Mouse (Mus musculus): ENCODE results near the gene Tmem207. TPM values are rescaled to one million over a fixed set of nuclear protein-coding genes. Genes with fewer than 3 reads are reported as not detected.

Gene Tmem207
- polyA plus RNA-seq, 1 experiment from 2014 or later = not detected

DNA sequence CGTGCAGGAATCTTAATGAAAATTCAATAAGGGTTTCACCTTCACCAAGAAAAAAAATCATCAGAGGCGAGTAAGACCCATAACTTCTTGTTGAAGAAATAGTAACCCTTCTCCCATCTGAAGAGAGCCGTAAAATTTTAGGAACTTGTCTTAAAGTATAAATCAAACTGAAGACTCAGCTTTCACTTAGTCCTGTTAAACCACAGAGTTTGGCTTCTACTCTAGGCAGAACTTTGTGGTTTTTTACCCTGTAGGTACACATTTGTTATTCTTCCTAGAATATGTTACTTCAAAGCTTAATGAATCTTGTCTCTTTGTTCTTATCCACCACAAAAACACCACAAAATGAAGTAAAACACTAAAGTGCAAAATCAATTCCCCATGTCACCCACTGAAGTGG, 25.7 kb upstream of the Tmem207 start:
- Histone ChIP-seq H3K27me3 (replicated peaks; ENCODE audit: control insufficient read depth, insufficient read depth, low read length) (no peaks in the 10 kb centered on the region), H3K36me3 (ENCODE audit: control insufficient read depth, insufficient read depth) (no peaks in the 10 kb centered on the region), H3K4me2 (replicated peaks; ENCODE audit: low read depth) (no peak overlapping the region), H3K9ac (ENCODE audit: low read depth, low read length) (no peak overlapping the region), H3K4me1 (replicated peaks; ENCODE audit: control insufficient read depth, insufficient read depth, low read length) (no peaks in the 10 kb centered on the region), H3K4me3 (ENCODE audit: low read depth, low read length) (no peak overlapping the region), H3K9me3 (ENCODE audit: control insufficient read depth) (no peaks in the 10 kb centered on the region), H3K27ac (ENCODE audit: low read depth, low read length) (no peak overlapping the region)
- no peak for ATAC-seq
- TF ChIP-seq CTCF (IDR thresholded peaks at IDR 0.05; ENCODE audit: low read depth) = no peak
- WGBS = 74% methylated on average over 3 of the region's 3 CpGs

GRCm38 (mm10) chr16:26549221-26549620, 22.7 kb upstream of the Tmem207 start:
- H3K4me2 ChIP-seq (replicated peaks; ENCODE audit: low read depth) = no peak overlapping the region
- no peak overlapping the region for H3K9ac ChIP-seq (ENCODE audit: low read depth, low read length)
- no peaks in the 10 kb centered on the region for H3K4me1 ChIP-seq (replicated peaks; ENCODE audit: control insufficient read depth, insufficient read depth, low read length)
- H3K4me3 ChIP-seq (ENCODE audit: low read depth, low read length) = no peak overlapping the region
- H3K36me3 ChIP-seq (ENCODE audit: control insufficient read depth, insufficient read depth) = no peaks in the 10 kb centered on the region
- no peak overlapping the region for H3K27ac ChIP-seq (ENCODE audit: low read depth, low read length)
- WGBS = 94% methylated on average over 2 of the region's 2 CpGs
- H3K27me3 ChIP-seq (replicated peaks; ENCODE audit: control insufficient read depth, insufficient read depth, low read length) = no peaks in the 10 kb centered on the region
- ATAC-seq = no peak
- no peak for TF ChIP-seq CTCF (IDR thresholded peaks at IDR 0.05; ENCODE audit: low read depth)
- no peaks in the 10 kb centered on the region for H3K9me3 ChIP-seq (ENCODE audit: control insufficient read depth)

DNA sequence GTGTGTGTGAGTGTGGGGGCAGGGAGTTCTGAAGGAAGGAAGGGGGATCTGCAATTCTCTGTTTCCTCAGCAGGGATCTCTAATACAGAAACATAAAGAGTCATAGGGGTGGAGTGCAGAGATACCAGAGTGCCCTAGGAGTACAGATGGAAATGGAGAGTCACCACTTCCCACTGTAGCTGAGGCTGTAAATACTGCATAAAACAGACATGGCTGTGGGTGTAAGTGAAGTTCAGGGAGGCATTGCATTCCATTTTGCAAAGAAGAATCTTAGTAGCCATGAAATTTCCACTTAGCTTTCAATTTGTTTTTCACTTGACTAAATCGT, 20.3 kb upstream of the Tmem207 start:
- WGBS = 67% methylated on average over 1 of the region's 1 CpGs
- ATAC-seq = no peak
- no peaks in the 10 kb centered on the region for H3K36me3 ChIP-seq (ENCODE audit: control insufficient read depth, insufficient read depth)

GRCm38 (mm10) chr16:26546170-26546878, 19.8 kb upstream of the Tmem207 start:
- no peaks in the 10 kb centered on the region for H3K27me3 ChIP-seq (replicated peaks; ENCODE audit: control insufficient read depth, insufficient read depth, low read length)
- TF ChIP-seq CTCF (IDR thresholded peaks at IDR 0.05; ENCODE audit: low read depth) = no peak
- no peaks in the 10 kb centered on the region for H3K4me1 ChIP-seq (replicated peaks; ENCODE audit: control insufficient read depth, insufficient read depth, low read length)
- H3K9ac ChIP-seq (ENCODE audit: low read depth, low read length) = no peak overlapping the region
- H3K4me2 ChIP-seq (replicated peaks; ENCODE audit: low read depth) = no peak overlapping the region
- H3K36me3 ChIP-seq (ENCODE audit: control insufficient read depth, insufficient read depth) = no peaks in the 10 kb centered on the region
- H3K4me3 ChIP-seq (ENCODE audit: low read depth, low read length) = no peak overlapping the region
- H3K27ac ChIP-seq (ENCODE audit: low read depth, low read length) = no peak overlapping the region
- ATAC-seq = no peak
- 15% methylated on average over 7 of the region's 7 CpGs for WGBS
- H3K9me3 ChIP-seq (ENCODE audit: control insufficient read depth) = no peaks in the 10 kb centered on the region

More for the DNA sequence above, 20.3 kb upstream of the Tmem207 start:
- no peaks in the 10 kb centered on the region for H3K9me3 ChIP-seq (ENCODE audit: control insufficient read depth)
- H3K27me3 ChIP-seq (replicated peaks; ENCODE audit: control insufficient read depth, insufficient read depth, low read length) = no peaks in the 10 kb centered on the region
- no peaks in the 10 kb centered on the region for H3K4me1 ChIP-seq (replicated peaks; ENCODE audit: control insufficient read depth, insufficient read depth, low read length)
- H3K9ac ChIP-seq (ENCODE audit: low read depth, low read length) = no peak overlapping the region
- H3K4me3 ChIP-seq (ENCODE audit: low read depth, low read length) = no peak overlapping the region
- TF ChIP-seq CTCF (IDR thresholded peaks at IDR 0.05; ENCODE audit: low read depth) = no peak
- no peak overlapping the region for H3K27ac ChIP-seq (ENCODE audit: low read depth, low read length)
- H3K4me2 ChIP-seq (replicated peaks; ENCODE audit: low read depth) = no peak overlapping the region

DNA sequence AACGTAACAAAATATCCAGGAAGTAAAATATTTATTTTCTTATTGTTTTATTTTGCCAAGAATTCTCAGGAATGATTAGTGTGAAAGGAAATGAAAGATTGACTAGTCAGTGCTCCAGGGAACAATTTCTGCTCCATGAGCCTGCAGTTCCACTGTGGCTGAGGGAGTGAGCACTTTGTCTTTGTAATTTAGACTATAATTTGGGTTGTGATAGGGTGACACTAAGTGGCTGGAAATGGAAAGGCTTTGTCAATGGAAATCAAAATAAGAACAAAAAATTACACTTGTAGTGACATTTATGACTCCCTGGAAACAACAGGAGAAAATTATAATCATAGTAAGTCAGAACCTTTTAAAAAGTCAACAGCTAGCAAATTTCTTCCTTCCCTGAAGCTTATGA, 5.7 kb upstream of the Tmem207 start:
- TF ChIP-seq CTCF (IDR thresholded peaks at IDR 0.05; ENCODE audit: low read depth) = no peak
- no peaks in the 10 kb centered on the region for H3K9me3 ChIP-seq (ENCODE audit: control insufficient read depth)

DNA sequence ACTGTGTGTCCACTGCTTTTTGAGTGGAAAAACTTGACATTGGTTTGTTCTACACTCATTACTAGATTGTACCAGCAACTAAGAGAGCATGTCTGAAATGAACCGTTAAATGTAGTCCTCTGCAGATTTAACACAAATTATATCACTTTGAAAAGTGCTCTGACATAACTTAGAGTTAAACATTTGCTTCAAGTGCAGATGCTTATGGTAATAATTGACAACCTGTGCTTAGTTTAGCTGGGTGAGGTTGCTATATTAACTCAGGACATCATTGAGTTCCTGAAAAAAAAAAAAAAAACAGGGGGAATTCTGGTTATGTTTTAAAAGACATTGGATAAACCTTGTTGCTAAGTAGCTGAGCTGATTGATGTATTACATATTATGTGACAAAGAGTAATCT, 3.9 kb upstream of the Tmem207 start:
- no peak for ATAC-seq
- Histone ChIP-seq H3K27ac (ENCODE audit: low read depth, low read length) (no peak overlapping the region), H3K4me1 (replicated peaks; ENCODE audit: control insufficient read depth, insufficient read depth, low read length) (no peaks in the 10 kb centered on the region), H3K4me2 (replicated peaks; ENCODE audit: low read depth) (no peak overlapping the region), H3K4me3 (ENCODE audit: low read depth, low read length) (no peak overlapping the region), H3K9me3 (ENCODE audit: control insufficient read depth) (no peaks in the 10 kb centered on the region), H3K36me3 (ENCODE audit: control insufficient read depth, insufficient read depth) (no peaks in the 10 kb centered on the region), H3K27me3 (replicated peaks; ENCODE audit: control insufficient read depth, insufficient read depth, low read length) (no peaks in the 10 kb centered on the region), H3K9ac (ENCODE audit: low read depth, low read length) (no peak overlapping the region)
- no peak for TF ChIP-seq CTCF (IDR thresholded peaks at IDR 0.05; ENCODE audit: low read depth)
- 55% methylated on average over 1 of the region's 1 CpGs for WGBS

More for the DNA sequence above, 5.7 kb upstream of the Tmem207 start:
- H3K4me1 ChIP-seq (replicated peaks; ENCODE audit: control insufficient read depth, insufficient read depth, low read length) = no peaks in the 10 kb centered on the region
- no peak overlapping the region for H3K27ac ChIP-seq (ENCODE audit: low read depth, low read length)
- no peaks in the 10 kb centered on the region for H3K27me3 ChIP-seq (replicated peaks; ENCODE audit: control insufficient read depth, insufficient read depth, low read length)
- H3K4me2 ChIP-seq (replicated peaks; ENCODE audit: low read depth) = no peak overlapping the region
- no peaks in the 10 kb centered on the region for H3K36me3 ChIP-seq (ENCODE audit: control insufficient read depth, insufficient read depth)
- H3K9ac ChIP-seq (ENCODE audit: low read depth, low read length) = no peak overlapping the region
- no peak for ATAC-seq
- 71% methylated on average over 1 of the region's 1 CpGs for WGBS
- H3K4me3 ChIP-seq (ENCODE audit: low read depth, low read length) = no peak overlapping the region

Data from intestine, postnatal 0 days (tissue).